Mouse (Mus musculus) lung, embryonic 16.5 days (tissue): ENCODE measurements around the gene Defb20. TPM values are rescaled to one million over a fixed set of nuclear protein-coding genes. Genes with fewer than 3 reads are reported as not detected.

Experiments
- ATAC-seq: fragments of 200-750 bp; cut with Nextera tagmentation; 2 replicates; pipeline ENCODE4 v1.8.0; 2017; ENCODE audit warnings: low read depth, mild to moderate bottlenecking, moderate library complexity
- H3K27ac ChIP-seq: fragments of 300-500 bp; sonication (generic); 2 replicates; pipeline ENCODE4 v1.5.1; 2014; ENCODE audit warnings: mild to moderate bottlenecking, control low read depth, low read length
- H3K27me3 ChIP-seq: fragments of 300-500 bp; sonication (generic); 2 replicates; pipeline ENCODE4 v1.6.1; 2014; ENCODE audit warnings: low read depth, low read length, mixed read lengths; ENCODE audit not compliant: control insufficient read depth, insufficient read depth
- H3K36me3 ChIP-seq: fragments of 300-500 bp; sonication (generic); 2 replicates; pipeline ENCODE4 v1.6.1; 2014; ENCODE audit warnings: low read length; ENCODE audit not compliant: control insufficient read depth, insufficient read depth
- H3K4me1 ChIP-seq: fragments of 300-500 bp; sonication (generic); replicated peaks from 2 replicates; pipeline ENCODE4 v1.6.1; 2014; ENCODE audit warnings: low read length, mixed read lengths; ENCODE audit not compliant: control insufficient read depth, insufficient read depth
- H3K4me2 ChIP-seq: fragments of 300-500 bp; sonication (generic); 2 replicates; pipeline ENCODE4 v1.6.1; 2014; ENCODE audit warnings: low read depth, low read length, control low read depth
- H3K4me3 ChIP-seq: fragments of 300-500 bp; sonication (generic); 2 replicates; pipeline ENCODE4 v1.5.1; 2014; ENCODE audit warnings: mild to moderate bottlenecking, low read length, control low read depth
- H3K9ac ChIP-seq: fragments of 300-500 bp; sonication (generic); 2 replicates; pipeline ENCODE4 v1.6.1; 2014; ENCODE audit warnings: low read length, control low read depth
- H3K9me3 ChIP-seq: fragments of 300-500 bp; sonication (generic); 2 replicates; pipeline ENCODE4 v1.6.1; 2016; ENCODE audit warnings: low read length; ENCODE audit not compliant: control insufficient read depth
- WGBS: fragments of 180-500 bp; shearing (Covaris S2); extraction: QIAGEN DNeasy Blood & Tissue Kit; methylation state at CpG from one replicate; pipeline ENCODE4 v1.1.7; 2014; 5-methylcytosine and 5-hydroxymethylcytosine counted together
- polyA plus RNA-seq: library from polyadenylated mRNA; unstranded; fragments of >200 nt; fragmentation: Nextera tagmentation; extraction: Ambion mirVana; gene quantifications from 2 replicates; pipeline ENCODE4 v1.2.1, GENCODE M21; 2015

The Defb20 gene
- polyA plus RNA-seq, 1 experiment from 2014 or later: not detected

DNA sequence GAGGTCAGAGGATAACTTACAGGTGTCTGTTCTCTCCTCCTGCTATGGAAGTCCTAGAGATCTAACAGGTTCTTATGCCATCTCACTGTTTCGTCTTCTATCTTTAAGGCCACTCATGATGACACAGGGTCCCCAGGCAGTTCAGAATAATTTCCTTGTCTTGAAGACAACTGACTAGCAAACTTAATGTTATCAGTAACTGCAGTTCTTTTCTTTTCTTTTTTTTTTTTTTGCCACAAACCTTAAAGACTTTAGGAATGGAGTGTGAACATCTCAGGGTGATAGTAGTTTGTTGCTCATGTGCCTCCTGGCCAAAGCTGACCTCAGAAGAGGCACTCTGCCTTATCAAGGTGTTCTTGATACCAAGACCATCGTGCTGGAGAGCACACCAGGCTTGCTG lies 30.2 kb upstream of the Defb20 start:
- H3K27ac ChIP-seq: no peak overlapping the region
- H3K9ac ChIP-seq: no peak overlapping the region
- no peaks in the 10 kb centered on the region for H3K4me1 ChIP-seq
- 54% methylated on average over 2 of the region's 2 CpGs for WGBS
- H3K4me2 ChIP-seq: no peak overlapping the region
- no peaks in the 10 kb centered on the region for H3K36me3 ChIP-seq
- no peaks in the 10 kb centered on the region for H3K9me3 ChIP-seq
- H3K4me3 ChIP-seq: no peak overlapping the region
- ATAC-seq: no peak
- no peaks in the 10 kb centered on the region for H3K27me3 ChIP-seq

DNA sequence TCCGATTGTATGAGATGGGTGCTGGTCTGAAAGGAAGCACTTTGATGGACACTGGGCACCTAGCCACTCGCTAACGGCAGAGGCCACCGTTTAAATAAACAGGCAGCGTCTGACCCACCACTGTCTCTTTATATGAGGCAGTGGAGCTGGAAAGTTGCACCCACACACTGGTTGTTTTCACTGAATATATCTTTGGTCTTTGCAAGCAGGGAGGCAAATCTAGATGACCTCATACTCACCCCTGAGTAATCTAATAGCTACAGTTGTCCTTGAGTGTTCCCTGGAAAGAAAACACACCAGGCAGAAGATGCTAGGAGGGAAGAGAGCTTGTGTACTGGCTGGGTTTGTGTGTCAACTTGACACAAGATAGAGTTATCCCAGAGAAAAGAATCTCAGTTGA lies 29.4 kb upstream of the Defb20 start:
- Histone ChIP-seq H3K36me3 (no peaks in the 10 kb centered on the region), H3K27me3 (no peaks in the 10 kb centered on the region), H3K9me3 (no peaks in the 10 kb centered on the region), H3K27ac (no peak overlapping the region), H3K4me3 (no peak overlapping the region), H3K9ac (no peak overlapping the region), H3K4me1 (no peaks in the 10 kb centered on the region), H3K4me2 (no peak overlapping the region)
- 17% methylated on average over 5 of the region's 5 CpGs for WGBS
- no peak for ATAC-seq

DNA sequence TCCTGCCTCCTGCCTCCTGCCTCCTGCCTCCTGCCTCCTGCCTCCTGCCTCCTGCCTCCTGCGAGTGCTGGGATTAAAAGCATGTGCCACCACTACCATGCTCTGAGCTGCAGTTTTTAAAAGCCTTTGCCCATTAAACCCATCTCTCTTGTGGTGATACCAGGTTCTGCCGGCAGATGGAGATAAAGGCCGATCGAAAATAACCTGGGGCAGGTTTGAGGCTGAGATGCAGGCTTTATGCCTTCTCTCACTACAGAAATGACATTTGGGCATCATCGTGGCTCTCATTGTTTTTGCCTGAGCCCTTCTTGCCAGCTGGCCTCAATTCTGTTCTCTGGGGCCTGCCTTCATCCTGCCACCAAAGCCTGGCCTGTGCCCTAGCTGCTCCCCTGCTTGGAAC lies 26.6 kb upstream of the Defb20 start:
- H3K9ac ChIP-seq: no peak overlapping the region
- WGBS: 3% methylated on average over 5 of the region's 5 CpGs
- no peaks in the 10 kb centered on the region for H3K27me3 ChIP-seq
- ATAC-seq: no peak
- no peaks in the 10 kb centered on the region for H3K4me1 ChIP-seq
- no peaks in the 10 kb centered on the region for H3K36me3 ChIP-seq
- no peak overlapping the region for H3K4me3 ChIP-seq
- no peak overlapping the region for H3K4me2 ChIP-seq
- H3K9me3 ChIP-seq: no peaks in the 10 kb centered on the region
- H3K27ac ChIP-seq: no peak overlapping the region

DNA sequence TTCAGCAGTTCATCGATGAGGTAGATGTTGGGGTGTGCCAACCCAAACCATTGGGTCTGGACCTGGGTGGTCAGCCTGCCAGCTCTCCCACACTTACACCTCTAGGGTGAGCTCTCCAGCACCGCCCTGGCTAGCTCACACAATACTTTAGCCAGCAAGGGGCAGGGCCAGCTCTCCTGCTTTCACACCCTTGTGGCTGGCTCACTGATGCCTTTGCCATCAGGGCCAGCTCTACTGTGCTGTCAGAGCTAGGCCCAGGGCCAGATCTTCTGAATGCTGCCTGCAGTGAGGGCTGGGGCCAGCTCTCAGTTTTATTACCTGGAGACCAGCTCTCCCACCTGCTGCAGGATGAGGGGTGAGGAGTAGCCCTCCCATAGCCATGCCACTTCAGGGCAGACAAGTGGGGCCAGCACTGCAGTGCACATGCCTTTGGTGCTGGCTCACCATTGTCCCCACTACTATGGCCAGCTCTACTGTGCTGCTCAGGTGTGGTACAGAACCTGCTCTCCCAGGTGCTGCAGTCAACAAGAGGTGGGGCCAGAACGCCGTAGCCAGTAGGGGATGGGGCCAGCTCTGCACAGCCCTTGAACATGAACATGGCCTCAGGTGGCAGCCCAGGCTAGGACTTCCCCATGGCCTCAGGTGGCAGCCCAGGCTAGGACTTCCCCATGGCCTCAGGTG lies 24.6 kb upstream of the Defb20 start:
- H3K9ac ChIP-seq: no peak overlapping the region
- no peaks in the 10 kb centered on the region for H3K36me3 ChIP-seq
- no peaks in the 10 kb centered on the region for H3K9me3 ChIP-seq
- ATAC-seq: 0 out of 2 replicates have a peak, but pooled peaks have one; percentile 34
- H3K27me3 ChIP-seq: no peaks in the 10 kb centered on the region
- WGBS: 53% methylated on average over 4 of the region's 4 CpGs
- no peak overlapping the region for H3K27ac ChIP-seq
- H3K4me2 ChIP-seq: no peak overlapping the region
- no peaks in the 10 kb centered on the region for H3K4me1 ChIP-seq
- no peak overlapping the region for H3K4me3 ChIP-seq

DNA sequence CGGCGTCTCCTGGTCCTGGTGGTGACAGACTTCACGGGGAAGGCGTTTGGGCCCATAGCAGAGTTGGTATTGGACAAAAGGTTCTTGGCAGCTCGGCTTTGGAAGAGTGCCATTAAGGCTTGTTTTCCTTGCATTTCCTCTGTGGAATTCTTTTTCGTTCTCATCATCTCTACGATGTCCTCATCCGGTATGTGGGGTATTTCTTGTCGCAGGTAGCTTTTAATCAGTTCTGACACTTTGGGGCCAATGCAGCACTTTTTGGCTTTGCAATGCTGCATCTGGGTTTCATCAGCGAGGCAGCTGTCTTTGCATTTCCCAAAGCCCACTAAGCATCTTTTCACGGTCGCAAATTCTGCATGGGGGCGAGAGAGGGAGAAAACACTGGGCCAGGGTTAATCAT lies 17.6 kb upstream of the Defb20 start:
- no peaks in the 10 kb centered on the region for H3K9me3 ChIP-seq
- H3K36me3 ChIP-seq: no peaks in the 10 kb centered on the region
- H3K4me3 ChIP-seq: no peak overlapping the region
- no peak overlapping the region for H3K9ac ChIP-seq
- no peak overlapping the region for H3K4me2 ChIP-seq
- H3K27me3 ChIP-seq: no peaks in the 10 kb centered on the region
- no peaks in the 10 kb centered on the region for H3K4me1 ChIP-seq
- H3K27ac ChIP-seq: no peak overlapping the region
- ATAC-seq: no peak
- WGBS: 40% methylated on average over 13 of the region's 13 CpGs

DNA sequence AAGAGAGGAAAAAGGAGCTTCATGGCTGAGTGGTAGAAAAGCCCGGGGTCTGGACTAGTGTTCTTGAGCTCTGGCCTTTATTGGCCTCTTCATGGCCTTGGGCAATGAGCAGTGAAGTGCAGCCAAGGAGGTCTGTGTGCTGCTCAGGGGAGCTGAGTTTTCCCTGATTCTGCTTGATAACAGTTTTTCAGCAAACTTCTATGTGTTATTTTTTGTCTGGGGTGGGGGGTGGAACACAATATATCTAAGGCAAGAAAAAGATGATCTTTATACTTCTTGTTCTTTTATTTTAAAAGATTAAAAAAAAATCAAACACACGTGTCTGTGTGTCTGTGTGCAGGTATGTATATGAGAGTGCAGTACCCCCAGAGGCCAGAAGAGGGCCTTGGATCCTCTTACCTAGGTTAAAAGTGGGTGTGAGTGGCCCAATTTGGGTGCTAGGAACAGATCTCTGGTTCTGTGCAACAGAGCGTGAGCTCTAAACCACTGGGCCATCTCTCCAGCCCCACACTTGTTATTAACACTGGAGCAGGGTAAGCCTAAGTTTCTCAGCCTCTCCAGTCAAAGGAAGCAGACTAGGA lies 12.2 kb upstream of the Defb20 start, which contains the start of gene Defb23:
Defb23 (minus strand) TSS at position 51 of the 581 bp plus-strand sequence.
- ATAC-seq: no peak
- no peak within 1 kb of the TSS for H3K4me2 ChIP-seq
- 81% methylated on average over 3 of the region's 3 CpGs for WGBS

DNA sequence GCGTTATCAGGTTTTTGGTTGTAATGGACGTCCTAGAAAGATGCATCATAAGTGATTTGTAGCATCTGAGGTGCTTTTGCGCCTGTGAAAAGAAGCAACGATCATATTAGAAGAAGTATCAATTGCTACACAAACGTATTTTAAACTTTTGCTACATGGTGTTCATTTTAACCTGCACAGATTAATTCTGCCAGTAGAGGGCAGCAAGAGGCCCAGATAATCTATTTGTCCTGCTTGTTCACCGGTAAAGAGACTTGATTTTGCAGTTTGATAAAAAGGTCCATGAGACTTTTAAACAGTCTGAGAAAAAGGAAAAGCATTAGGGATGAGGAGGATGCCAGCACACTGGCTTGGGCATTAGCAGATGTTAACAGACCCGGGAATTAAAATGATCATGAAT lies 5.9 kb upstream of the Defb20 start:
- Histone ChIP-seq H3K4me1 (no peaks in the 10 kb centered on the region), H3K9ac (no peak overlapping the region), H3K4me3 (no peak overlapping the region), H3K4me2 (no peak overlapping the region), H3K27me3 (no peaks in the 10 kb centered on the region), H3K27ac (no peak overlapping the region), H3K9me3 (no peaks in the 10 kb centered on the region), H3K36me3 (no peaks in the 10 kb centered on the region)
- no peak for ATAC-seq
- WGBS: 25% methylated on average over 7 of the region's 7 CpGs

More for the DNA sequence above, 12.2 kb upstream of the Defb20 start, which contains the start of gene Defb23:
- no peak within 1 kb of the TSS for H3K27ac ChIP-seq
- H3K9ac ChIP-seq: no peak within 1 kb of the TSS
- no peak within 1 kb of the TSS for H3K4me3 ChIP-seq
- no peaks in the 10 kb centered on the region for H3K27me3 ChIP-seq
- no peaks in the 10 kb centered on the region for H3K9me3 ChIP-seq
- no peaks in the 10 kb centered on the region for H3K4me1 ChIP-seq
- no peaks in the 10 kb centered on the region for H3K36me3 ChIP-seq

DNA sequence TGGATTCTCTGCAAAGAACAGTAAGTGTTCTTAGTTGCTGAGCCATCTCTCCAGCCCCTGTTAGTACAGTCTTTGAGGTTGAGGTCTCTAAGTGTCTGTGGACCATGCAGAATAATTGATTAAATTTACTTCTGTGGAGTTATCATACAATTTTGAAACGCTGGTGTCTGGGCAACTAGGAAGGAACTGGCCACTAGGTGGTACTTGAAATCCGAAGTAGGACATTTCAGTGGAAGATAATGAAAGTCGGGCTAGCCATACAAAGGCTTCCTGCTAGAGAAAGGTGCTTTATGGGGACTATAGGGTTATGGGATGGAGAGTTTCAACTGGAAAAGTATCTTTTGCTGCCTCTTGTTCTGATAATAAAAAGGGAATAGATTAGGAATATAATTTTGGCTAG lies 4.4 kb upstream of the Defb20 start:
- WGBS: 17% methylated on average over 3 of the region's 3 CpGs
- Histone ChIP-seq H3K4me1 (no peaks in the 10 kb centered on the region), H3K9ac (no peak overlapping the region), H3K27me3 (no peaks in the 10 kb centered on the region), H3K27ac (no peak overlapping the region), H3K4me3 (no peak overlapping the region), H3K4me2 (no peak overlapping the region), H3K36me3 (no peaks in the 10 kb centered on the region), H3K9me3 (no peaks in the 10 kb centered on the region)
- ATAC-seq: no peak

DNA sequence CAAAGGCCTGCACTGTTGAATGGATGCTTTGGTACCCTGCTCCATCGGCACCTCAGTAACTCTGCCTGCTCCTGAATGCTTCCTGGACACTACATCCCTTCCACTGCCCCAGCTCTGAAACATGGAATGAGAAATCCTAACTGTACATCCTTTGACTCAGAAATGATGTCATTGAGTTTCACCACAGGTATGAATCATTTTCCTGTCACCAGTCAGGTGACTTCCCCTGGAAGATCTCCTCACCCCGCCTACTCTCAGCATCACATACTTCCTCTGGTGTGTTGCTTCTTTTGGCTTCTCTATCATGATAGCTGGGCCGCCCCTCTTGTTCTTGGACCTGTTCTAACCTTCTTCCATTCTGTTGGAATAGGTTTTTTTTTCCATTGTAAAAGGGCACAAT lies 4.0 kb downstream of the Defb20 start:
- no peak for ATAC-seq
- Histone ChIP-seq H3K27me3 (no peaks in the 10 kb centered on the region), H3K4me2 (no peak overlapping the region), H3K9ac (no peak overlapping the region), H3K9me3 (no peaks in the 10 kb centered on the region), H3K4me1 (no peaks in the 10 kb centered on the region), H3K4me3 (no peak overlapping the region), H3K36me3 (no peaks in the 10 kb centered on the region), H3K27ac (no peak overlapping the region)
- 78% methylated on average over 3 of the region's 3 CpGs for WGBS
